Mouse (Mus musculus) layer of hippocampus, postnatal 14 days (tissue): ENCODE results near the gene Usp29. TPM values are rescaled to one million over a fixed set of nuclear protein-coding genes. Genes with fewer than 3 reads are reported as not detected.

ENCODE experiments used
- DNase-seq, 2 experiments: peaks; one replicate each; pipeline ENCODE4 v3.0.0; 2021 to 2022; ENCODE audit warnings: low spot score in 2 of 2, mixed read lengths in 1 of 2
- total RNA-seq, 2 experiments: library from RNA; stranded (reverse); gene quantifications; 2 replicates each; pipeline ENCODE4 v1.2.3; 2021

The Usp29 gene
- total RNA-seq, 2 experiments from 2014 or later: 33.7 to 37.1 TPM

DNA sequence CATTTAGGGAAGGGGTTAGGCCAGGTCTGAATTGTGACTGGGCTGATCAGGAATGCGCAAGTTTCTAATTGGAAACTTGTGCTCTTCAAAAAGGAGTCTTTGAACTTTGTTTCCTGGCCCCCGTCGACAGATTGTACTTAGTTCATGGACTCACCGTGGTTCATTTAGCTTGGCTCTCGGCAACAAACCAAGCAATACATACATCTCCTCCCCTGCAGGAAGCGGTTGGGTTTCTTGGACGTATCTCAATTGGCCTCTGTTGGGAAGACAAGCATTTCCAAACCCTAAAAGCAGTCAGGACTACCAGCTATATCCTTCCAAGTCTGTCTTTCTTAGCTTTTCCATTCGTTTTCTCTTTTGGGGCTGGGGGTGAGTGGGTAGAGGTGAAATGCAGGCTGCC, 84.6 kb downstream of the Usp29 start:
- no peak for DNase-seq

DNA sequence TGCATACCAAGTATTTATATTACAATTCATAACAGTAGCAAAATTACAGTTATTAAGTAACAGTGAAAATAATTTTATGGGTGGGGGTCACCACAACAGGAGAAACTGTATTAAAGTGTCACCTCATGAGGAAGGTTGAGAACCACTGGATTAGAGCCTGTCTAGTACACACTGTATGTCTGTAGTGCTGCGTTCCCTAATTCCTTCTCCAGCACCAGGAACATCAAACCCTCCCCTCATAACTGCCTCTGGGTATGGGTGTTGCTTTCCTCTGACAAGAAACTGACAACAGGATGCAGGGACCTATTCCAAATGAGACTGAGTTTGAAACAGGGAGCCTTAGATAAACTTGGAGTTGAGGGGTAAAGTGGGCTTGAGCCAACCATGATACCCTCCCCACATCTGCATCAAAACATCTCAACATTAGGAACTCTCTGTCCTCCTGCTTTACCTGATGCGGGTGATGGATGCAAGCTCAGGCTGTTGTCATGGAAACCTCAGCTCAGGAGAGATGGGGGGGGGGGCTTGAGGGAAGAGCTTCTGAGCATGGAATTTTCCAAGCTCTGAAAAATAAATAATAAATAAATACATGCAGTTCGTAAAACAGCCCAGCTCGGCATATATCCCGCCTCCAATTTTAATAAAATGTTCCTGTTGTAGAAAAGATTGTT, 86.5 kb downstream of the Usp29 start:
- DNase-seq: no peak

DNA sequence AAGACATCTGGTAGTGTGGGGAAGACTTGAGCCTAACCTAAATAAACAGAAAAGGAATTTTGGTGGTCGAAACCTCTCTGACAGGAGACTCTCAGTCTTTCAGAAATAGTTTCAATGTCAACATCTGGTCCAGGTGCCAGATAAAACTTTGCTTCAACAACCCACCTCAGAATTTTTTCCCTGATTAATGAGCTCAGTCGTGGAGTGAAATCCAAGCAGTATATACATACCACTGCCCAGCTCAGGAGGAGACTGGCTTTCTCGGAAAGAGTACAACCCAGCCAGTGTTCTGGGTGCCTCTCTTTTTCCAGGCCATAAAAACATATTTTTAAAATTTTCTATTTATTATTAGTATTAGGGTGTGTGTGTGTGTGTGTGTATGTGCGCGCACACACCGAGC, 89.9 kb downstream of the Usp29 start:
- DNase-seq: no peak

DNA sequence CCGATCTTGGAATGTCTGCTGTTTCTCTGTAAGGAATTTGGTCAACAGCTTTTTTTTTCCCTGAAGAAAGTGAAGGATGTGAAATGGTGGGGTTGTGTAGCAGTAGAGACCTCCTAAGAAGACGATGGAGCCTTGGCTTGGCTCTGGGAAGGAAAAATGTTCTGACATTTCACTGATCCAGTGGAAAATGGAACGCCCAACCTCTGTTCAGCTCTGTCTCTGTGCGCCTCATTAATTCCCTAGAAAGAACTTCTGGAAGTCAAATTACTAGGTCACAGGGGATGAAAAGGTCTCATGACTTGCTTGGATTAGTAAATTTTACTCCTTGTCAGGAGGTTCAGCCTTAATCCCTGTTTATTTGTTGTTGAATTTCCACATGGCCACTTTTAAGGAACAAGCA, 92.3 kb downstream of the Usp29 start:
- no peak for DNase-seq

DNA sequence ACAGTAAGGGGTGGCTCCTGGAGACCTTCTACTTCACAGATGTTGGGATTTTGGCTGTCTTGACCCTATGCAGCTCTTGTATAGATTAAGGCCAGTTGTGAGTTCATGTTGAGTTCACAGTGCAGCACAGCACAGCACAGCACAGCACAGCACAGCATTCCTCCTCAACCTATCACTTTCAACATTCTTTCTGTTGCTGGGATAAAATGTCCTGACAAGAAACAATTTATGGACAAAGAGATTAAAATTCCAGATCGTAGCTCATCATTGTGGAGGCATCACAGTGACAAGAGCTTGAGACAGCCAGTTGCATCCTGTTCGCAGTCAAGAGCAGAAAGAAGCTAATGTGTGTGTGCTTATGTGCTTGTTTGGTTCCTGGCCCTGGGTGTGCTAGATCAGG, 93.3 kb downstream of the Usp29 start:
- DNase-seq: no peak

DNA sequence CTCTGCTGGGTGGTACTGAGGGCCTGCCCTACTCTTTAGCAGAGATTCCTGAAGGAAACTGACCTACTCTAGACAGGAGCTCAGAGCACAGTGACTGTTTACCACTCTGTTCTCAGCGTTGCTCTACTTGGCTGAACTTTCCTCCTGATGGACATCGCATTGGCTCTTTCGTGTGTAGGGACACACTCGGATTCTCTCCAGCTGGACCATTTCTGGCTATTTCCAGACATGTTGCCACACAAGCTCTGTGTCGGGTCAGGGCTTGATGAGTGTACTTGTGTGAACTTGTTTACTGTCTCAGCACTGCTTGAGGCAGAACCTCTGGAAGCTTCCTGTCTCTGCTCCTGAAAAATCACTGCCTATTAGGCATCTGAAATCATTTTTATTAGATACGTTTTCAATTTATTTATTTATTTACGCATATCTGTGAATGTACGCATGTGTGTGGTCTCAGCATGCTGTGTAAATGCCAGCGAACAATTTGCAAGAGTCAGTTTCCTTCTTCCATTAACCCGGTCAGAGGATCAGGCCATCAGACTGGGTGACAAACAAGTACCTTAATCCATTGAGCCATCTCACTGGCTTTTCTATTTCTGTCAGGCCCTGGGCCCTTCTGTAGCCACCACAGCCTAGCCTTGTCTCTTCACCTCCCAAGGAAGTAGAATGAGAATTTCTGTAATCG, 95.7 kb downstream of the Usp29 start:
- no peak for DNase-seq

DNA sequence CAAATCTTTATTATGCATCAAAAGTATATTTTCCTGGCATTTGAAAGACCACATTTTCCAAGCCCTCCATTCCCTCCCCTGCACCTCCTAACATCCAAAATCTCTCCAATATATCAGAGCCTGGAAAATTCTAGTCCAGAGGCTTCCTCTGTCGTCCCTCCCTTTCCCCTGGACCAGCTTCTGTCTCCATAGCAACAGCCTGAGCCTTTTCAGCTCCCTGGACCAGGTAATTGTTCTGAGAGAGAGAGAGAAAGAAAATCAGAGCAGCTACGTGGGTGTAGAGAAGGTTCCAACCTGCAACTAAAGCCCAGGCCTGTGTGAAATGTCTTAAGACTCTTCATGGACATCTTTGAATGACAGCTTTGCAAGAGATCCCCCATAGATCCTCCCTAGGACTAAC, 98.8 kb downstream of the Usp29 start:
- DNase-seq: no peak

DNA sequence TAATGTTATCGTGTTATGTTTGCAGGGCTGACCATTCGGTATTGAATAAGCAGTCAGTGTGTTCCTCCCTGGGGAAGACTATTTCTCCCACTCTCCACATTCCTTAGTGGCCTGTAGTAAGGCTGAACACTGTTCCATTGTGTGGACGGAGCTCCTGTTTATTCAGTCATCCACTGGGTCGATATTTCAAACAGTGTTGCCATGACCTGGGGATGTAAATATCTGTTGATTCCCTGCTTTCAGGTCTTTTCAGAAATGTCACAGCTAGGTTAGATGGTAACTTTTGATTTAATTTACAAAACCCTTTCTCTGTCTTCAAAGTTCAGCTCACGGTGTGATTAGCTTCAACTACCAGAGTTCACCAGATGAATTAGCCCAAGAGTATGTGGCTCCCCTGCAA, 104.6 kb downstream of the Usp29 start:
- no peak for DNase-seq

DNA sequence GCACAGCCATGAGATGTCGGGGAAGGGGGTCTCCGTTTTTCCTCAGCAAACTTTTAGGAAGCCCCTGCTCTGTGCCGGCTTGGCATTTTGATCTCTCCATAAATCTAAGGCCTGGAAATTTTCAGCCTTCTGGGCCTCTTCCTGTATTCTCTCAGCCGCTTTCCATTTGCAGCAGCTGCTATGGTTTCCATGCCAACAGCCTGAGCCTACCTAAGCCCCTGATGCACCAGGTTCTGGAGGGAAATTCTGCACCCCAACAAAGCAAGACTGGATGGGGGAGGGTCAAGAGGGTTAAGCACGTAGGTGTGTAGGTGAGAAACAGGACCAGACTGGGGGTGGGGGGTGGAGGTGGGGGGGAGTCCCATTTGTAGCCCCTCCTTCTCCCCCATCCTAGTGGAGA, 105.0 kb downstream of the Usp29 start:
- DNase-seq: no peak

DNA sequence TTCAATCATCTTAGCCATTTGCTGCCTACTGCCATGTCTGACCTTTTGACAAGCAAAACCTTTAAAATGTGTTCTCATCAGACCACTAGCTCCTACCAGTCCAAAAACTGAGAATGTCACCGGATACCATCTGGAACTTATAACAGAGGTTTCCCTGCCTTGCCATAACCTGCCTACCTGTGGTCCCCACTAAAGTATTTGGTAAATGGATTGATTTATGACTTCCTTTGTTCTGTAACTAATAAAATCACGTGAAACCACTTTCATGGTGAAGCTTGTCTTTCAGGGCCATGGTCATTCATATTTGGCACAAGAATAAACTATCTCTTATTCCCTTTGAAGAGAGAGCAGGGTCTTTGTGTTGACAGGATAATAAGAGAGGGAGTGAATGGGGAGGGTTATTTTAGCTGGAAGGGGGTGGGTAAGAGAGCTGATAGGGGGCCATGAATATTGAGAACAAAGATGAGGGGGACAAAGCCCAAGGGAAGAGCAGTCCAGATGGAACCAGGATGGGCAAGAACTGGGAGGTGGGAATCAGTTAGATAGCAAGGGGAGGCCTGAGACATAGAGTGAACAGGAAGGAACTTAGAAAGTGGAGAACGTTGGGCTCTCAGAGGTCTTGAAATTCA, 107.0 kb downstream of the Usp29 start:
- no peak for DNase-seq

DNA sequence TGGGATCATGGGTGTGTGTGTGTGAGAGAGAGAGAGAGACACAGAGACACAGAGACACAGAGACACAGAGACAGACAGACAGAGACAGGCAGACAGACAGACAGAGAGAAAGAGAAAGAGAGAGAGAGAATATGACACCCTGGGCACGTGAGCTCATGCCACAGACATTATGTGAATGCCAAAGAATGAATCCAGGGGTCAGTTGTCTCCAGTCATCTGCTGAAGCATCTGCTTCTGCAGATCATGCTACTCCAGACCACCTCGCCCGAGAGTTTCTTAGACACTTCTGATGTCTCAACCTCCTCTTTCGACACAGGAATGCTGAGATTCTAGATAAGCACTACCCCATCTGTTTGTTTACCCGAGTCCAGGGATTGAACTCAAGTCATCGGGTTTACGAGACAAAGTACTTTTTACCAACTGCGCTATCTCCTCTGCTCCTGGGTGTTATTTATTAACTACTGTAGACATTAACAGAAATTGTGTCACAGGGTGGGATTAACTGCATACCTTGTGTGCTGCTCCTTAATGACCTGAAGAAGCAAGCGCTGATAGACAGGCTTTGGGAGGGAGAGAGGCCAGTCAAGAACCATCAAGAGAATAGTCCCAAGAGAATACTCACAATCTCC, 107.7 kb downstream of the Usp29 start:
- no peak for DNase-seq

DNA sequence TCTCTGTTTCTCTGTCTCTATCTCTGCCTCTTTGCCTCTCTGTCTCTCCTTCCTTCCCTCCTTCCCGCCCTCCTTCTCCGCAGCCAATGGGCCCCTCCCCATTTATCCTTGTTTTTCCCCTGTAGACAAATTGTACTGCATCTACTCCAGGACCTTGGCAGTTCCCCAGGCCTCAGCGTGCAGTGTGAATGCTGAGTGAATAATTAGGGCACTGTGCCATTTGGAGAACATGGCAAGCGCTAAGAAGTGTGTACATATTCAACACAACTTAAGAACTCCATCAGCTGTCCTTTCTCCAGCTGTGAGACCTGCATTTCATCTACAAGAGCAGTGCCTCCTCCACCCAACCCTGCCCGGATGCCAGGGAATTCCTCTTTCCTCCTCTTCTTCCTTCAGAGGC, 110.5 kb downstream of the Usp29 start:
- DNase-seq: peak in 1 of 2 experiments; percentile 63

DNA sequence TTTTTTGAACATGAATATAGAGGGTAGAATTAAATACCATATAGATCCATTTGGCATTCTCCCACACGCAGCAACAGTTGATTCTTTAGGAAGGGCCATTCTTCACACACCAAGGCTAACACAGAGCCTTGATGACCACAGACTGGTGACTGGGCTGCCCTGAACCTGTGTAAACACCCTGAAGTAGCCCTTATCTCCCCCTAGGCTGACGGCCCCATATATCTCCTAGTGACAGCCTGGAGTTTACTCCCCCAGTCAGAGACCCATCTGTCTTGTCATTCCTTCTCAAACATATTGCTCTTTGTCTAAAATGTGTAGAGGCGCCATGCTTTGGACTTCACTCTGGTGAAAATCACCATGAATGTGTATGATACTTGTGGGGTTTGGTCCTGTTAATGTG, 119.1 kb downstream of the Usp29 start:
- DNase-seq: no peak

DNA sequence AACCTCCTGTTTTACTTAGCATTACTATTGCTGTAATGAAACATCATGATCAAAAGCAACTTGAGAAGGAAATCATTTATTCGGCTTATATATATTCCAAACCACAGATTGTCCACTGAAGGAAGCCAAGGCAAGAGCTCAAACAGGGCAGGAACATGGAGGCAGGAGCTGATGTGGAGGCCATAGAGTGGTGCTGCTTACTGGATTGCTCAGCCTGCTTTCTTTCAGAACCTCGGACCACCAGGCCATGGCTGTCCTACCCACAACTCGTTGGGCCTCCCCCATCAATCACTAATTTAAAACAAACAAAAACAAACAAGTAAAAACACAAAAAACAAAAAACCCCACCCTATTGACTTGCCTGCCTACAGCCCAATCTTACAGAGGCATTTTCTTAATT, 119.9 kb downstream of the Usp29 start:
- no peak for DNase-seq

DNA sequence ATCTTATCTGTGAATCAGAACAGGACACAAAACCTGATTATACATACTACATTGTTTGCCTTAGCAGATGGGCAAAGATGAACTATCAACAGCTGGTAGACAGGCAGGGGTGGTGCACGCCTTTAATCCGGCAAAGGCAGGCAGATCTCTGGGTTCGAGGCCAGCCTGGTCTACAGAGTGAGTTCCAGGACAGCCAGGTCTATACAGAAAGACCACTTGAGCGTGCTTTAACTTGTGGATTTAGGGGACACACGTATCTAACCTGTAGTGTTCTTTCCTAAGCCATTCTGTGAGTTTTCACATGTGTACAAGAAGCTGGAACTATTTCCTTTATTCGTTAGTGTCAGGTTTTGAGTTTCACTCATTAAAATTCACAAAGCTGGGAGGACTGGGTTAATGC, 120.9 kb downstream of the Usp29 start:
- no peak for DNase-seq

DNA sequence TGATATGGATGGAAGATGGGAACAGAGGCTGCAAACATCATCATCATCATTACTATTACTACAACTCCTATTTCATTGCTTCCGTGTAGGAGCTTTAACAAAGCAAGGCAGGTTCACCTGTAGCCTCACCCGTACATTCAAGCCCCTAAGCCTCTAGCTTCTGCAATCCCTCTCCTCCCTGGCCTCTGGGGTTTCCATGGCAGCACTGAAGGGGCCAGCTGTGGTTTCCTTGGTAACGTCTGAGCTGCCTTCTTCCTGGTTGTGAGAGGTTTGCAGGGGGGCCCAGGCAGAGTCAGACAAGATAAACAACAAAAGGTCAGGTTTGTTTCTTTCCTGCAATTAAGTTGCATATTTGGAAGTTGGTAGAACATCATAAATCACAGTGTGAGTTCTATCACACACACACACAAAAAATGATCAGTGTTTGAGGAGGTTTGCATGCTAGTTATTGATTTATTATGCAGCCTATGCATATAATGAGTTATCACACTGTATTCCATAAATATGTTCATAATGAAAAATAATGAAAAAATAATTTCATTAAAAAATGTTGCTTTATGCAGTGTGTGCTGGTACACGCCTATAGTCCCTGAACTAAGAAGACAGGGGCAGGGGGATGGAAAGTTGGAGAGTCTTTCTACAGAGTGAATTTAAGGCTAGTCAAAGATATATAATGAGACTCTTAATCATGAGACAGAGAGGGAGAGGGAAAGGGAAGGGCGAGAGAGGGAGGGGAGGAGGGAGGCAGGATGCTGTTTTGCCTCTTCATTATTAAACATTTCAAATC, 121.5 kb downstream of the Usp29 start:
- DNase-seq: no peak

DNA sequence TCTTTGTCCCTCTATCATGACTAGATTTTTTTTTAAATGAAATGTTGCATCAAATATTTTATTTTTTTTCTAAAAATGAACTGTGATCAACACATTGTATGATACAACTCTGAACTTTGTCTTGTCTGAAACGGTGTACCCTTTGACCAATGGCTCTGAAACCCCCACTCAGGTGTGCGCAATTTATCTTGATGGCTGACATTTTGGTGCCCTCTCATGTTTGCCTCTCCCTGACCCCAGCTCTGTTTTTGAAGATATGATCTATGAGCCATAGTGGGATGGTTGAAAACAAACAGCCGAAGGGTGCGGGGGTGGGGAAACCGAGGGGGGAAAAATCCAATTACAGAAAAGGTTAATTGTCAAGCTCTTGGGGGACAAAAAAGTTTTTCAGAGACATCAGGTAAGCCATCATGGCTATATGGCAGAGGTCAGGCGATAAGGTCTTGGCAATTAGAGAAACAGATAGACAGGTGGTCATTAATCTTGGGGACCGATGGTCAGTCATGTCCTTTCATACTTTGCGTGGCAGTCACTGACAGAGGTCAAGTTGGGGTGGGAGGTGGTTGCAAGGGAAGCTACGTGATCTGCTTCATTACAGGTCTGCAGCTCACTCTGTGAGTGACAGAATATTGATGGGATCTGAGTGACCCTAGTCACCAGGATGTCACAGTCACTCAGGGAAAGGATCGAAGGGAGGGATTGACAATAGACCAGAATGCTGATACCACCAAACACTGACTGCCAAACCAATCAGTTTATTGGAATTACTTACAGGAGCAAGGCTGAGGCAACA, 125.4 kb downstream of the Usp29 start:
- DNase-seq: no peak

DNA sequence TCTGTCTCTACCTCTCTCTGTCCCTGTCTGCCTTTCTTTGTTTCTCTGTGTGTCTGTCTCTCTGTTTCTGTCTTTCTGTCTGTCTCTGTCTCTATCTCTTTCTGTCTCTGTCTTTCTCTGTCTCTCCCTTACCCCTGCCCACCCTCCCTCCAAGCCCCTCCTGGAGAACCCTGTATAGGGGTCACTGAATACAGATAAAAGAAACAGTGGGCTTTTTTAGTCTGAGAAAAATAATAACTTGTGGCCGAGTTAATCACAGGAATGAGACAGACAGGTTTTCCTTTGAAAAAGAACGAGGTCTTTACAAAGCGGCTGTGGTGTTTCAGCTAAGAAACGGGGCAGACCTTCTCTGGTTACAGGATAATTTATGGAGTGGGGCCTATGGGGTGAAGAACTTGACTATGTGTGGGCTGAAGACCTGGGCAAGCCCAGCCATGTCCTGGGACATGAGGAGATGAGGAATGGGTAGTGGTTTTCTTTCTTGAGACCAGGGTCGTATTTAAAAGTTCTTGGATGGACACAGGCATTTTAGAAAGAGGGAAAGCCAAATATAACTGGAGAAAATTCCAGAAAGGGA, 128.4 kb downstream of the Usp29 start:
- no peak for DNase-seq

DNA sequence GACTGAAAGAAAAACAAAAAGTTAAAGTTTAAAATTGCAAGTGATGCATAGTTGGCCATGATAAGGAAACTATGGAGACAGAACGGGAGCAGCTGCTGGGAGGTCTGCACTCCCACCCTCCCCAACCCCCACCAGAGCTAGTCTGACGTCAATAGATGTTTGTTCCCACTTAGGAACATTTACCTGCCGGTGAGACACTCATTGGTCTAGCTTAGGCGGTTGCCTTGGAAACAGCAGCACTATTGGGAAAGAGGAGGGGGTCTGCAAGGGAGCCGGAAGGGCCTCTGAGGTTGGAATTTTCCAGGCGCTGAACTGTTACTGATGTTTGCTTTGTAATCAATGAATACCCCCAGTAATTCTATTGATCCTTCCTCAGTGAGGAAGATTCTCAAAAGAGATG, 130.3 kb downstream of the Usp29 start:
- peak in 1 of 2 experiments; percentile 45 for DNase-seq

DNA sequence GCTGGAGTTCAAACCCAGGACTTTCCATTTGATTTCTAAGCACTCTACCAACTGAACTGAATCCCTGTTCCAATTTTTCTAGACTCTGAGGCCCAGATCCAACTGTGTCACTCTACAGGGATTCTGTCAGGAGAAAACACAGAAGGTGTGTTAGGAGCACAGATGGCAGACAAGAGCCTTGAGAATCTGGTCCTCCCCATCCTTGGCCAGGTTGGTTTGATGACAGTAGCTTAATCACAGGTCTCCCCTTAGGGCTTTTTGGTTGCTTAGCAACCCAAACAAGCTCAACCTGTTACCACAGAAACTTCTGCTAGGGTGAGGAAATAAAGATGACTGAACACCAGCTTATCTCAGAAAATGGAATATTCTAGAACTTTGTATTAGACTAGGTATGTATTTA, 136.0 kb downstream of the Usp29 start:
- DNase-seq: peak in 1 of 2 experiments; percentile 53
